Comparison of ENCODE assay signal across 19 mouse cellular contexts in genomic region chr7:139972923-139973331, GRCm38 (mm10). TPM values are rescaled to one million over a fixed set of nuclear protein-coding genes. Genes with fewer than 3 reads are reported as not detected.
A peak's percentile ranks its signal among the peaks of the same experiment; 100 is the strongest.
DNase-seq lines count a peak whose midpoint lies in the region; ATAC-seq and TF ChIP-seq lines count a peak whose summit lies in the region.
"Had no signal": no experiment of that assay in that cellular context is flagged by ENCODE, and none has a peak within 500 bp of the region (broad histone marks: within the 10 kb centered on the region; RNA-seq: fewer than 3 reads in every experiment).

No protein-coding gene starts in this region.

- peak overlapping the region; percentile 88 for H3K27ac ChIP-seq in bone marrow, adult 2 months (ENCODE audit: control insufficient read depth, insufficient read depth, low read depth, low read length, poor library complexity)
- H3K27ac ChIP-seq: forebrain, embryonic 15.5 days; gastrocnemius, adult 2 months; kidney, postnatal 0 days; neural tube, embryonic 15.5 days had no signal

- H3K79me3 ChIP-seq in C2C12 (ENCODE audit: low read depth) = no peaks in the 10 kb centered on the region

- H3K36me3 ChIP-seq in C2C12 (ENCODE audit: control insufficient read depth, insufficient read depth) = no peaks in the 10 kb centered on the region
- H3K36me3 ChIP-seq: forebrain, embryonic 15.5 days; neural tube, embryonic 15.5 days had no signal

- ATAC-seq in megakaryocyte progenitor cell, adult 5-6 weeks (replicated peaks; ENCODE audit: poor library complexity) = peak; percentile 12
- no peak for ATAC-seq in cerebellum, adult (ENCODE audit: insufficient number of reproducible peaks, low FRiP score, low TSS enrichment)
- ATAC-seq in erythroblast, adult 5-6 weeks (replicated peaks; ENCODE audit: low FRiP score, poor library complexity, severe bottlenecking) = no peak
- no peak for ATAC-seq in megakaryocyte-erythroid progenitor cell, adult 5-6 weeks (replicated peaks; ENCODE audit: low FRiP score, low TSS enrichment, poor library complexity, severe bottlenecking)
- ATAC-seq: forebrain, embryonic 15.5 days had no signal

- TF ChIP-seq POLR2A in bone marrow, adult 2 months (IDR thresholded peaks at IDR 0.05; ENCODE audit: borderline replicate concordance, control insufficient read depth, low read depth, low read length) = no peak

- no peak overlapping the region for H3K4me3 ChIP-seq in C2C12 (ENCODE audit: insufficient read depth, poor library complexity, severe bottlenecking)
- H3K4me3 ChIP-seq in bone marrow, adult 2 months (replicated peaks; ENCODE audit: control insufficient read depth, low read depth, low read length) = no peak overlapping the region
- H3K4me3 ChIP-seq: forebrain, embryonic 15.5 days; gastrocnemius, adult 2 months; neural tube, embryonic 15.5 days had no signal

- peak; percentile 37 for DNase-seq in ES-CJ7 (ENCODE audit: low read depth, low spot score)
- DNase-seq: adrenal gland, postnatal 25 days; cerebellum, adult 11-12 months; gastrocnemius, adult 2 months; heart, postnatal 4 days; lung, adult 18-20 months; thymus, adult 2 months had no signal

- H3ac ChIP-seq in C2C12 (ENCODE audit: control insufficient read depth, insufficient read length, low read depth) = no peak overlapping the region

- peaks cover 21% of the 10 kb centered on the region for H3K4me1 ChIP-seq in bone marrow, adult 2 months (ENCODE audit: control insufficient read depth, insufficient read depth, low read length)
- H3K4me1 ChIP-seq: neural tube, embryonic 15.5 days had no signal

- TF ChIP-seq CTCF in C2C12 (IDR thresholded peaks at IDR 0.05; ENCODE audit: control insufficient read depth, insufficient read depth, insufficient read length) = no peak
- no peak for TF ChIP-seq CTCF in bone marrow, adult 2 months (IDR thresholded peaks at IDR 0.05; ENCODE audit: control insufficient read depth, insufficient read depth, low read length)

- H3K27me3 ChIP-seq in C2C12 (ENCODE audit: control insufficient read depth, insufficient read depth, insufficient read length) = no peaks in the 10 kb centered on the region
- H3K27me3 ChIP-seq: neural tube, embryonic 15.5 days had no signal

- no peaks in the 10 kb centered on the region for H3K79me2 ChIP-seq in C2C12 (ENCODE audit: control insufficient read depth, insufficient read depth)

TF ChIP-seq in C2C12, 6 proteins besides CTCF, POLR2A, EP300 and RAD21:
- TF ChIP-seq MYOD1 (IDR thresholded peaks at IDR 0.05; ENCODE audit: control insufficient read depth, insufficient read length, low read depth) (peak; percentile 45), MAX (IDR thresholded peaks at IDR 0.05) (no peak)

RNA-seq across cellular contexts. Expression of gene 6430531B16Rik, which starts 5.6 kb away (rescaled TPM):
- polyA plus RNA-seq in C2C12 (2012; fragmentation: generic; extraction: Trizol) = 0.08 TPM
- polyA plus RNA-seq in bone marrow, adult 2 months (2011; ENCODE audit: insufficient read depth, insufficient read length, low replicate concordance, missing spikeins) = not detected in 2 replicates
- 0.10 and 0.27 TPM in 2 replicates for total RNA-seq in megakaryocyte progenitor cell, adult 5-6 weeks (2015)
- total RNA-seq in megakaryocyte progenitor cell, adult 5-6 weeks (2017) = 0.57 TPM in 1 of 2 replicates, not detected in the other
- total RNA-seq in erythroblast, adult 5-6 weeks (2015; ENCODE audit: low replicate concordance) = not detected in 2 replicates
- 2.0 TPM in 1 of 2 replicates, not detected in the other for total RNA-seq in erythroblast, adult 5-6 weeks (2017; ENCODE audit: low replicate concordance)
- not detected in 2 replicates for total RNA-seq in megakaryocyte-erythroid progenitor cell, adult 5-6 weeks (2014; fragmentation: Nextera tagmentation)
- total RNA-seq in megakaryocyte-erythroid progenitor cell, adult 5-6 weeks (2017) = 1.0 TPM in 1 of 2 replicates, not detected in the other
- total RNA-seq: gastrocnemius, adult 2 months; heart, postnatal 4 days had no signal

RNA-seq across cellular contexts. Expression of gene Adam8, which starts 19.4 kb away (rescaled TPM):
- polyA plus RNA-seq in C2C12 (2012; fragmentation: generic; extraction: Trizol) = 3.7 TPM
- polyA plus RNA-seq in bone marrow, adult 2 months (2011; ENCODE audit: insufficient read depth, insufficient read length, low replicate concordance, missing spikeins) = 17.9 and 55.1 TPM in 2 replicates
- total RNA-seq in megakaryocyte progenitor cell, adult 5-6 weeks (2015) = 1.3 and 1.9 TPM in 2 replicates
- 1.3 and 1.7 TPM in 2 replicates for total RNA-seq in megakaryocyte progenitor cell, adult 5-6 weeks (2017)
- total RNA-seq in erythroblast, adult 5-6 weeks (2015; ENCODE audit: low replicate concordance) = 6.9 and 8.3 TPM in 2 replicates
- 7.3 and 7.8 TPM in 2 replicates for total RNA-seq in erythroblast, adult 5-6 weeks (2017; ENCODE audit: low replicate concordance)
- 1.5 and 4.5 TPM in 2 replicates for total RNA-seq in megakaryocyte-erythroid progenitor cell, adult 5-6 weeks (2014; fragmentation: Nextera tagmentation)
- 0.34 and 2.6 TPM in 2 replicates for total RNA-seq in megakaryocyte-erythroid progenitor cell, adult 5-6 weeks (2017)

RNA-seq across cellular contexts. Expression of gene Utf1, which starts 29.3 kb away (rescaled TPM):
- not detected for polyA plus RNA-seq in C2C12 (2012; fragmentation: generic; extraction: Trizol)
- 13.7 TPM in 1 of 2 replicates, not detected in the other for polyA plus RNA-seq in bone marrow, adult 2 months (2011; ENCODE audit: insufficient read depth, insufficient read length, low replicate concordance, missing spikeins)
- not detected in 2 replicates for total RNA-seq in megakaryocyte progenitor cell, adult 5-6 weeks (2015)
- total RNA-seq in megakaryocyte progenitor cell, adult 5-6 weeks (2017) = not detected in 2 replicates
- total RNA-seq in erythroblast, adult 5-6 weeks (2015; ENCODE audit: low replicate concordance) = not detected in 2 replicates
- total RNA-seq in erythroblast, adult 5-6 weeks (2017; ENCODE audit: low replicate concordance) = not detected in 2 replicates
- not detected in 2 replicates for total RNA-seq in megakaryocyte-erythroid progenitor cell, adult 5-6 weeks (2014; fragmentation: Nextera tagmentation)
- total RNA-seq in megakaryocyte-erythroid progenitor cell, adult 5-6 weeks (2017) = not detected in 2 replicates
- total RNA-seq: adrenal gland, postnatal 25 days; gastrocnemius, adult 2 months; heart, postnatal 4 days; left cerebral cortex, adult 18-20 months had no signal
- polyA plus RNA-seq: forebrain, embryonic 15.5 days; heart, embryonic 11.5 days; kidney, postnatal 0 days; limb, embryonic 11.5 days; neural tube, embryonic 15.5 days had no signal
